Comparison of ENCODE assay signal across 8 mouse cellular contexts in the genomic region with DNA sequence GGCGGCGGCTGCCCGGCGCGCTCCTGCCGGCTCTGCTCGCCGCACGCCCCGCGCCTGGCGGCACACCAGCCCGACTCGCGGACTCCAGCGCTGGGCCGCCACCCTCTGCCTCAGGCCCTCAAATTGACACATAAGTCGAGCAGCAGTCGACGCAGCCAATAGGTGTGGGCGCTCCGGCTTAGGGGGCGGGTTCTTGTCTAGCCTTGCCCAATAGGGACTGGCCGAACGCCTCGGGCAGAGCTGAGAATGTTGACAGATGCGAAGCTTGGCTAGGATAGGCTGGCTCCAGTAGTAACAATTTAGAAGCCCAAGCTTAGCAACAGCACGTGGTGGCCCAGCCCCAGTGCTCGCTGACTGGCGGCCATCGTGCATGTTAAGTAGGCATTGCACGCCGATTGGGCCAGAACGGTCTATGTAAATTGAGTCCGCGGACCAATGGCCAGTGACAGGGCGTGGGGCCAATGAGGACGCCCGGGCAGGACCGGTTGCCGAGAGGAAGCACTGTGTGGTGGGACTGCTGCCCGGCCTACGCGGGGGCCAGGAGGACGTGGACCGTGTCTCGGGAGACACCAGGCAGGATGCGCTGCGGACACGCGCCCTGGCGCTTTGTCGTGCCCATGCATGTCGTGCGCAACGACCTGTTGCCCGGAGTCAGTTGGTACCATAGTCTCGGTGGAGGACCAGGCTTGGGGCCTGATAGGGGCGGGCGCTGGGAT. TPM values are rescaled to one million over a fixed set of nuclear protein-coding genes. Genes with fewer than 3 reads are reported as not detected.
A peak's percentile ranks its signal among the peaks of the same experiment; 100 is the strongest.
DNase-seq lines count a peak whose midpoint lies in the region; ATAC-seq lines count a peak whose summit lies in the region.

A gene (minus strand): TSS at position 120 of the 716 bp plus-strand sequence.

- WGBS in forebrain, embryonic 14.5 days: under 1% methylated on average over 59 of the region's 60 CpGs
- WGBS in neural tube, embryonic 15.5 days: under 1% methylated on average over 60 of the region's 60 CpGs

- peak within 1 kb of the TSS; percentile 90 for H3K4me2 ChIP-seq in forebrain, embryonic 14.5 days (ENCODE audit: low read length)
- peak within 1 kb of the TSS; percentile 94 for H3K4me2 ChIP-seq in neural tube, embryonic 15.5 days

- no peaks in the 10 kb centered on the region for H3K9me3 ChIP-seq in forebrain, embryonic 14.5 days (replicated peaks; ENCODE audit: control insufficient read depth, low read length)
- H3K9me3 ChIP-seq in neural tube, embryonic 15.5 days (replicated peaks): no peaks in the 10 kb centered on the region

- peaks cover 10% of the 10 kb centered on the region; the same call in 1 of the 2 replicates for H3K36me3 ChIP-seq in forebrain, embryonic 14.5 days (ENCODE audit: control insufficient read depth, insufficient read depth, low read length)
- H3K36me3 ChIP-seq in neural tube, embryonic 15.5 days: peaks cover 5% of the 10 kb centered on the region; the same call in 1 of the 2 replicates

- H3K27me3 ChIP-seq in forebrain, embryonic 14.5 days (replicated peaks; ENCODE audit: control insufficient read depth, insufficient read depth, low read length): no peaks in the 10 kb centered on the region
- no peaks in the 10 kb centered on the region for H3K27me3 ChIP-seq in neural tube, embryonic 15.5 days (replicated peaks)

- DNase-seq in ES-CJ7 (ENCODE audit: low read depth, low spot score): peak; percentile 99
- peak; percentile 99 for DNase-seq in cerebellum, adult 11 months
- peak; percentile 100 for DNase-seq in forebrain, embryonic 14.5 days (ENCODE audit: low spot score)
- peak; percentile 99 for DNase-seq in heart, postnatal 14 days
- peak; percentile 99 for DNase-seq in layer of hippocampus, adult 11-12 months (ENCODE audit: low spot score)
- DNase-seq in lung, adult 18-20 months: peak; percentile 99 to 100
- peak; percentile 99 for DNase-seq in testis, postnatal 14 days (ENCODE audit: low spot score)

- peak within 1 kb of the TSS; percentile 84 for H3K9ac ChIP-seq in forebrain, embryonic 14.5 days (ENCODE audit: low read length)
- peak within 1 kb of the TSS; percentile 74 for H3K9ac ChIP-seq in neural tube, embryonic 15.5 days (replicated peaks)

- peak within 1 kb of the TSS; percentile 91 for H3K4me3 ChIP-seq in forebrain, embryonic 14.5 days (ENCODE audit: low read depth, low read length)
- H3K4me3 ChIP-seq in neural tube, embryonic 15.5 days (replicated peaks): peak within 1 kb of the TSS; percentile 91

- peaks cover 27% of the 10 kb centered on the region for H3K4me1 ChIP-seq in forebrain, embryonic 14.5 days (ENCODE audit: control insufficient read depth, insufficient read depth, low read length)
- H3K4me1 ChIP-seq in neural tube, embryonic 15.5 days: peaks cover 54% of the 10 kb centered on the region

- intact Hi-C loops in heart, postnatal 14 days (cut with DNase I): loop anchor here (2.0 kb wide), 1 partner anchor 17 kb away; no protein-coding TSS in a partner anchor

- ATAC-seq in forebrain, embryonic 14.5 days: peak; percentile 99
- peak; percentile 98 for ATAC-seq in neural tube, embryonic 15.5 days (ENCODE audit: low FRiP score)

- H3K27ac ChIP-seq in forebrain, embryonic 14.5 days (ENCODE audit: low read depth, low read length): peak within 1 kb of the TSS; percentile 90
- peak within 1 kb of the TSS; percentile 93 for H3K27ac ChIP-seq in neural tube, embryonic 15.5 days (replicated peaks)

RNA-seq across cellular contexts. Expression of the gene that starts here (rescaled TPM):
- polyA plus RNA-seq in forebrain, embryonic 14.5 days (2014; fragmentation: Nextera tagmentation; extraction: Ambion mirVana): 25.7 and 29.9 TPM in 2 replicates
- total RNA-seq in heart, postnatal 14 days (2021): 100 to 1,000 TPM; 127 to 129 TPM
- 25.7 and 29.7 TPM in 2 replicates for polyA plus RNA-seq in neural tube, embryonic 15.5 days (2015; fragmentation: Nextera tagmentation; extraction: Ambion mirVana)

Comparison
In these comparisons a context has a peak if more than half of its experiments do, and no peak if none do; other contexts are left out.
1. Peak in every context shown above with its lines: DNase-seq, ATAC-seq, H3K4me3 ChIP-seq and H3K27ac ChIP-seq.